Mouse (Mus musculus) hematopoietic multipotent progenitor cell, adult 10-12 weeks (in vitro differentiated cells): ENCODE data around the gene Folr1. TPM values are rescaled to one million over a fixed set of nuclear protein-coding genes. Genes with fewer than 3 reads are reported as not detected.

Experiments
- polyA plus RNA-seq: library from polyadenylated mRNA; stranded (reverse); fragments of >175 nt; gene quantifications from 2 replicates; pipeline ENCODE4 v1.2.3, GENCODE M21; 2012; ENCODE audit warnings: low replicate concordance

Folr1 gene
- polyA plus RNA-seq: 0.21 TPM in 1 of 2 replicates, not detected in the other

GRCm38 (mm10) chr7:101870629-101871028, at the start of gene Folr1:
TSS of gene Folr1 (minus strand) at chr7:101870788.

GRCm38 (mm10) chr7:101906287-101906681, 35.7 kb upstream of the Folr1 start, which contains the start of gene Tomt:
TSS of gene Tomt (minus strand) at chr7:101906359.

GRCm38 (mm10) chr7:101905561-101906286, 35.1 kb upstream of the Folr1 start, which contains the start of gene Lamtor1:
TSS of gene Lamtor1 (plus strand) at chr7:101905904.

GRCm38 (mm10) chr7:101863415-101863814, 7.2 kb downstream of the Folr1 start, which contains the start of gene Anapc15:
TSS of gene Anapc15 (plus strand) at chr7:101863715.

GRCm38 (mm10) chr7:101857094-101857493, 13.5 kb downstream of the Folr1 start, which contains the start of gene Folr2:
TSS of gene Folr2 (minus strand) at chr7:101857194.

GRCm38 (mm10) chr7:101837606-101838471, 32.7 kb downstream of the Folr1 start, which contains the start of gene Inppl1:
TSS of gene Inppl1 (minus strand) at chr7:101838229.

GRCm38 (mm10) chr7:101817861-101818401, 52.7 kb downstream of the Folr1 start, which contains the start of gene Phox2a:
TSS of gene Phox2a (plus strand) at chr7:101818313.

Other genes with a start within 250 kb of the Folr1 start
- gene Clpb, start 207.2 kb downstream of the Folr1 start, polyA plus RNA-seq: 8.3 and 16.4 TPM in 2 replicates
- gene Phox2a, start 52.5 kb downstream of the Folr1 start, polyA plus RNA-seq: not detected in 2 replicates
- gene Inppl1, start 32.6 kb downstream of the Folr1 start, polyA plus RNA-seq: 101 and 265 TPM in 2 replicates
- not detected in 2 replicates for gene Folr2, start 13.6 kb downstream of the Folr1 start, polyA plus RNA-seq
- 16.4 and 21.1 TPM in 2 replicates for gene Anapc15, start 7.1 kb downstream of the Folr1 start, polyA plus RNA-seq
- 138 and 155 TPM in 2 replicates for gene Lamtor1, start 35.1 kb upstream of the Folr1 start, polyA plus RNA-seq
- gene Tomt, start 35.6 kb upstream of the Folr1 start, polyA plus RNA-seq: 0.03 and 0.04 TPM in 2 replicates
- 0.40 and 0.62 TPM in 2 replicates for gene Lrrc51, start 63.1 kb upstream of the Folr1 start, polyA plus RNA-seq
- 167 and 193 TPM in 2 replicates for gene Numa1, start 63.3 kb upstream of the Folr1 start, polyA plus RNA-seq
- 4.6 and 13.5 TPM in 2 replicates for gene Il18bp, start 147.9 kb upstream of the Folr1 start, polyA plus RNA-seq
- gene Rnf121, start 194.7 kb upstream of the Folr1 start, polyA plus RNA-seq: 2.1 and 5.2 TPM in 2 replicates
- 16.8 and 17.7 TPM in 2 replicates for gene Xndc1, start 194.7 kb upstream of the Folr1 start, polyA plus RNA-seq
- gene Xntrpc, start 194.9 kb upstream of the Folr1 start, polyA plus RNA-seq: 0.36 and 1.0 TPM in 2 replicates
- 1.4 and 2.6 TPM in 2 replicates for gene Trpc2, start 212.3 kb upstream of the Folr1 start, polyA plus RNA-seq
- not detected in 2 replicates for gene Art1, start 231.0 kb upstream of the Folr1 start, polyA plus RNA-seq
- 0.30 and 0.34 TPM in 2 replicates for gene Art5, start 238.7 kb upstream of the Folr1 start, polyA plus RNA-seq
- gene Chrna10, start 246.0 kb upstream of the Folr1 start, polyA plus RNA-seq: 0.10 TPM in 1 of 2 replicates, not detected in the other